Mouse (Mus musculus) limb, embryonic 14.5 days (tissue): ENCODE results near the gene Cep72. TPM values are rescaled to one million over a fixed set of nuclear protein-coding genes. Genes with fewer than 3 reads are reported as not detected.
"Not testable (repeated sequence)": the region's sequence is repeated elsewhere in the genome, so short reads cannot be mapped to it uniquely, and the experiment has no call there.

Experiments
- ATAC-seq: fragments of 200-750 bp; cut with Nextera tagmentation; 2 replicates; pipeline ENCODE4 v1.8.0; 2017; ENCODE audit warnings: low read depth, moderate number of reproducible peaks, moderate TSS enrichment; ENCODE audit not compliant: low FRiP score
- DNase-seq: peaks from one replicate; pipeline ENCODE4 v3.0.0-alpha.2; 2015; ENCODE audit warnings: low spot score
- H3K27ac ChIP-seq: fragments of 300-500 bp; sonication (generic); replicated peaks from 2 replicates; pipeline ENCODE4 v1.5.1; 2014; ENCODE audit warnings: low read depth, mild to moderate bottlenecking, low read length, moderate library complexity, mixed read lengths
- H3K27me3 ChIP-seq: fragments of 300-500 bp; sonication (generic); 2 replicates; pipeline ENCODE4 v1.6.1; 2014; ENCODE audit warnings: low read length, mixed read lengths; ENCODE audit not compliant: control insufficient read depth, insufficient read depth
- H3K36me3 ChIP-seq: fragments of 300-500 bp; sonication (generic); 2 replicates; pipeline ENCODE4 v1.6.1; 2014; ENCODE audit warnings: mild to moderate bottlenecking, low read length, moderate library complexity, mixed read lengths; ENCODE audit not compliant: control insufficient read depth, insufficient read depth
- H3K4me1 ChIP-seq: fragments of 300-500 bp; sonication (generic); 2 replicates; pipeline ENCODE4 v1.6.1; 2014; ENCODE audit warnings: antibody characterized with exemption, low read length, mixed read lengths; ENCODE audit not compliant: control insufficient read depth, insufficient read depth
- H3K4me2 ChIP-seq: fragments of 300-500 bp; sonication (generic); replicated peaks from 2 replicates; pipeline ENCODE4 v1.6.1; 2014; ENCODE audit warnings: low read depth, mild to moderate bottlenecking, low read length, moderate library complexity; ENCODE audit not compliant: severe bottlenecking
- H3K4me3 ChIP-seq: fragments of 300-500 bp; sonication (generic); replicated peaks from 2 replicates; pipeline ENCODE4 v1.5.1; 2014; ENCODE audit warnings: low read length
- H3K9ac ChIP-seq: fragments of 300-500 bp; sonication (generic); 2 replicates; pipeline ENCODE4 v1.6.1; 2014; ENCODE audit warnings: mild to moderate bottlenecking, low read depth, low read length, moderate library complexity; ENCODE audit not compliant: severe bottlenecking
- H3K9me3 ChIP-seq: fragments of 300-500 bp; sonication (generic); 2 replicates; pipeline ENCODE4 v1.6.1; 2016; ENCODE audit warnings: low read length; ENCODE audit not compliant: control insufficient read depth
- POLR2A ChIP-seq: fragments of 200-500 bp; IDR thresholded peaks from 2 replicates; pipeline ENCODE4 v1.8.0; 2012; ENCODE audit warnings: inconsistent platforms, mild to moderate bottlenecking, moderate library complexity, borderline replicate concordance; ENCODE audit not compliant: insufficient read depth, insufficient read length; ENCODE audit errors: extremely low read depth
- WGBS: fragments of 180-500 bp; shearing (Covaris S2); extraction: QIAGEN DNeasy Blood & Tissue Kit; methylation state at CpG from one replicate; pipeline ENCODE4 v1.1.7; 2014; 5-methylcytosine and 5-hydroxymethylcytosine counted together
- polyA plus RNA-seq, 2 experiments: library from polyadenylated mRNA; depleted of rRNA in 1 of 2; stranded (reverse) in 1 of 2; unstranded in 1 of 2; fragments of >200 nt; fragmentation: Nextera tagmentation in 1 of 2; extraction: Ambion mirVana in 1 of 2; gene quantifications; 2 replicates each; pipeline versions ENCODE4 v1.2.1 to v1.2.3; 2012 to 2014

Gene Cep72
- polyA plus RNA-seq, 2 experiments, result 11.2 to 13.6 TPM

DNA sequence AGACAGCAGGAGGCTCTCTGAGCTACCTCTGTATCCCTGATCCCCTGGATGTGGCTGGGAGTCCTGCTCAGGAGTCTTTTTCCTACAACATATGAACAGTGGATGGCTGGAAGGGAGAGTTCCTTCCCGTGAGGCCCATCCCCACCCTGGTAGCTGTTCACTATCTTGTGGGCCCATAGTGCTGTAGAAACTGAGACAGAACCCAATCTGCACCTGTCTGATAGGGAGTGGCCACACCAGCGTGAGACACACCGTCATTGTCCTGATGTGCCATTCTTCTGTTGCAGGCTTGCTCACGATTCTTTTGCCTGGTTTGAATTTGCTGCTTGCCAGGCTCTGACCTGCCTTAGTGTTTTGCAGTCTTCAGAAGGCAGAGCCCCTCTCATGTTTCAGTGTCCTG is 44.7 kb downstream of the Cep72 start:
- Histone ChIP-seq H3K9me3 (no peaks in the 10 kb centered on the region), H3K4me1 (no peaks in the 10 kb centered on the region), H3K36me3 (no peaks in the 10 kb centered on the region), H3K9ac (no peak overlapping the region), H3K4me2 (no peak overlapping the region), H3K27me3 (no peaks in the 10 kb centered on the region), H3K27ac (no peak overlapping the region), H3K4me3 (no peak overlapping the region)
- no peak for TF ChIP-seq POLR2A
- 66% methylated on average over 4 of the region's 4 CpGs for WGBS
- DNase-seq (no peak), ATAC-seq (no peak)

DNA sequence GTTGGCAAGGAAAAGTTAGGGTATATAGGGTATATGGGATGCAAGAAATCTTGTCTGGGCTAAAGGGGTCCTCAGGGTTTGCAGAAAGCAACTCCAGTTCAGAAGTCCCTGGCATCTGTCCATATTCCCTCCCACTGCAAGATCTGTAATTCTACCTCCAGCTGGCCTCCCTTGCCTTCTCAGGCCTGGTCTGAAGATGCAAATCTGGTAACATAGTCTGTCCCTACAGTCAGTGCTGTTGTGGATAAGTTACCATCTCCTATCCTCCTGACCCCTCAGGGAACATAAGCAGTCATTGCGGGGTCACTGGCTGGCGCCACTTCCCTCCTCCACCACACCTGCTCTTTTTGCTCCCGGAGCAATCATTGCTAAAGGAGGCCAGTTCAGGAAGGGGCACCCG is 46.2 kb downstream of the Cep72 start:
- no peaks in the 10 kb centered on the region for H3K4me1 ChIP-seq
- H3K9me3 ChIP-seq, result no peaks in the 10 kb centered on the region
- H3K27me3 ChIP-seq, result 0 out of 2 replicates have a peak, but pooled peaks cover 6% of the 10 kb centered on the region
- no peak for TF ChIP-seq POLR2A
- ATAC-seq (no peak), DNase-seq (no peak)
- H3K9ac ChIP-seq, result no peak overlapping the region
- H3K4me3 ChIP-seq, result no peak overlapping the region
- H3K4me2 ChIP-seq, result no peak overlapping the region
- WGBS, result 71% methylated on average over 4 of the region's 4 CpGs
- H3K27ac ChIP-seq, result no peak overlapping the region
- H3K36me3 ChIP-seq, result no peaks in the 10 kb centered on the region

DNA sequence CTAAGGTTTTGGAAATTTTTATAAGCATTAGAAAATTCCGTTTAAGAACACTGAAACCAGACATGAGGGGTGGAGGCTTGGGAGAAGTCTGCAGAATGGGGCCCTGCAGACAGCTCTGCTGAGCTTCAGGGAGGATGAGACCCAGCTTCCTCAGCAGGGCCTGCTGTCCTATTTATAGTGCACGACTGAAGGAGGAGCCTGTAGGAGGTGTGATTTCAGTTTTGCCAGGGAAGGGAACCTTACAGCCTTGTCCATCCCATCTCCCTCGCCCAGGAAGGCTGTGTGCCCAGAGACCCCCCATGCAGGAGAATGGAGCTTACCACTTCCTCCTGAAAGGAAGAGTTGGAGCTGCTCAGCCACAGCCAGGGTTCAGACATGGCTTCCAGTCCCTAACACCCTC is 51.4 kb downstream of the Cep72 start:
- H3K4me1 ChIP-seq, result peaks cover 9% of the 10 kb centered on the region
- WGBS, result 13% methylated on average over 3 of the region's 3 CpGs
- 0 out of 2 replicates have a peak, but pooled peaks cover 19% of the 10 kb centered on the region for H3K27me3 ChIP-seq
- TF ChIP-seq POLR2A, result no peak
- DNase-seq, result no peak
- H3K36me3 ChIP-seq, result no peaks in the 10 kb centered on the region
- no peak for ATAC-seq
- no peak overlapping the region for H3K27ac ChIP-seq
- H3K4me2 ChIP-seq, result peak overlapping the region; percentile 98
- H3K4me3 ChIP-seq, result peak overlapping the region; percentile 47
- no peak overlapping the region for H3K9ac ChIP-seq
- no peaks in the 10 kb centered on the region for H3K9me3 ChIP-seq

DNA sequence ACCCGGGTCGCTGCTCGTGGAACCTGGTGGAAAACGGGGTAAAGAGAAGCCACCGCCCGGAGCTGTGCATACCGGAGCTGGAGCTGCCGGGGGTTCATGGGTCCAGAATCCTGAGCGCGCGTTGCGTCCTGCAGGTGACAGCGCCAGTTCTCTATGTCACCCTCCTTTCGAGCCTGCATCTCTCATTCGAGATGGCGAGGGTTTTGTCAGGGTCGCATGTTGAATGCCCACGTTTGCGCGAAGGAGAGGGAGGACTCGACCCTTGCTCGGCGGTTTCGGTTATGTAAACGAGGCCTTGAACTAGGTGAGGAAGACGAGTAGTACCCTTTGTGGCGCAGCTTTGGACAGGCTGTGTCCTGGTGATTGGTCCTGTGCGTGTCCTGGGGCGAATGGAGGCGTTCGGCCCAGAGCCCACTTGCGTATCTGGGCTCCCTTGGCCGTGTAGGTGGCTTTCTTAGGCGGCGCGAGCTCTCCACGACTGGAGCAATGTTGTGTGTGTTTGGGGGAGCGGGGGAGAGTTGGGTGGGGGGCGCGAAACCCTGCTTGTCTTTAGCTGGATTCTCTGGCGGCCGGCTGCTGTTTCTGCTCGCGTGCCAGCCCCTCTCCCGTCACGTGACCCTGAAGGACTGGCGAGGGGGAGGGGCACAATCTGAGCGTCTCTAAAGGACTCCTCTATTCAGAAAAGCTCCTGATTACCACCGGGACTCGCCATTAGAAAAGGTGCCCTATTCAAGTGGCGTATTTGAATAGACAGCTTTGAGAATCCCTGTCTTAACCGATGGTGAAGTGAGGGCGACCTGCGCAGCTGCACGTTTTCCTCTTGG is 52.1 kb downstream of the Cep72 start:
- H3K27me3 ChIP-seq, result 0 out of 2 replicates have a peak, but pooled peaks cover 19% of the 10 kb centered on the region
- H3K36me3 ChIP-seq, result no peaks in the 10 kb centered on the region
- under 1% methylated on average over 54 of the region's 55 CpGs for WGBS
- ATAC-seq (peak; percentile 42; the same call in 1 of the 2 replicates), DNase-seq (no peak)
- no peaks in the 10 kb centered on the region for H3K9me3 ChIP-seq
- H3K4me2 ChIP-seq, result peak overlapping the region; percentile 98
- peaks cover 9% of the 10 kb centered on the region for H3K4me1 ChIP-seq
- no peak overlapping the region for H3K27ac ChIP-seq
- H3K4me3 ChIP-seq, result peak overlapping the region; percentile 47
- TF ChIP-seq POLR2A, result no peak
- peak overlapping the region; percentile 50; the same call in 1 of the 2 replicates for H3K9ac ChIP-seq

DNA sequence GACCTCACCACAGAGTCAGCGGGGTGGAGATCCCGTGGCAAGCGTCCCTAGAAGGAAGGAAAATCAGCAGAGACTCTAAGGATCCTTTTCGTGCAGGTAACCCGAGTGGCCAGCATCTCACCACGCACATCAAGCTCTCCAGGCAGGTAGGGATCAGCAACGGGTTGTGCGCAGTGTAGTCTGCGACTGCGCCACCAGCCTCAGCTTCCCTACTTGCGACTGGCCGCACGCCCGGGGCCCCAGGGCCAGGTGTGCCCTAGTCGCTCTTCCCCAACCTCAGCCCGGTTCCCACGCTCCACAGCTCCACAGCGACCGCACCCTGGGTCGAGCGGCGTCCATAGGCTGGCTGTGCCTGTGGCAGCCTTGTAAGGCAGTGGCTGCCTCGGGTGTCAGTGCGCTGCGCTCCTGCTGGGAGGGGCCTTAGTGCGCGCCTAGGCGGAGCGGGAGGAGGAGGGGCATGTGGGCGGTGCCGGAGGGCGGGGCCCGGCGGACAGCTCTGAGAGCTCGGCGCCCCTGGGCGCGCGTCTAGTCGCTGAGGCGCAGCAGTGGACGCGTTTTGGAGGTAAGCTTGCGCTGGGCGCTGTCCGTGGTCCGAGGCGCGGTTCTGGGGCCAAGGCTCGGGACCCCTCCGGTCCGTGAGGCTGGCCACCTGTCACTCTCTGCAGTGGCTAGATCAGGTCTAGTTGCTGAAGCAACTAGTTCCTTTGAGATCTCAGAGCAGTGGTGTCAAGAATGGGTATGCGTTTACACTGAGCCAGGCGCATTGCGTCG is 53.0 kb downstream of the Cep72 start, which contains the start of gene Tppp:
Gene Tppp, plus strand, starts transcription at position 460 of the 771 bp plus-strand sequence.
- H3K4me3 ChIP-seq, result peak within 1 kb of the TSS; percentile 47
- no peak for TF ChIP-seq POLR2A

DNA sequence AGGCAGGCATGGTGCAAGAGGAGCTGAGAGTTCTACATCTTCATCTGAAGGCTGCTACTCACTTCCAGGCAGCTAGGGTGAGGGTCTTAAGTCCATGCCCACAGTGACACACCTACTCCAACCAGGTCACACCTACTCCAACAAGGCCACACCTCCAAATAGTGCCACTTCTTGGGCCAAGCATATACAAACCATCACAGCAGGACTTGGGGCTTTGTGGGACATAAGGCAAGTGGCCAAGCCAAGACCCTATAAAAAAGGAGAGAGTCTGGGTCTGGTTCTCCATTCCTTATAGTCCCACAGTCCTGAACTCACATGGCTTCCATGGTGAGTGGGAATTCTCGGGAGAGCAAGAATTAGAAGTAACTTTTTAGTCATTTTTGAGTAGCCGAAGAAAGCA is 53.9 kb downstream of the Cep72 start:
- H3K36me3 ChIP-seq, ATAC-seq, H3K27ac ChIP-seq, H3K4me3 ChIP-seq, H3K4me1 ChIP-seq, H3K9ac ChIP-seq, DNase-seq, H3K9me3 ChIP-seq, H3K4me2 ChIP-seq: not testable (repeated sequence)
- H3K27me3 ChIP-seq, result 0 out of 2 replicates have a peak, but pooled peaks cover 19% of the 10 kb centered on the region
- 66% methylated on average over 2 of the region's 2 CpGs for WGBS

More for the DNA sequence above, 53.0 kb downstream of the Cep72 start, which contains the start of gene Tppp:
- 0 out of 2 replicates have a peak, but pooled peaks cover 19% of the 10 kb centered on the region for H3K27me3 ChIP-seq
- DNase-seq (peak; percentile 91), ATAC-seq (peak; percentile 95)
- no peak within 1 kb of the TSS for H3K27ac ChIP-seq
- no peaks in the 10 kb centered on the region for H3K9me3 ChIP-seq
- no peaks in the 10 kb centered on the region for H3K36me3 ChIP-seq
- WGBS, result 1% methylated on average over 56 of the region's 56 CpGs
- H3K9ac ChIP-seq, result peak within 1 kb of the TSS; percentile 50
- peak within 1 kb of the TSS; percentile 98 for H3K4me2 ChIP-seq
- peaks cover 9% of the 10 kb centered on the region for H3K4me1 ChIP-seq

DNA sequence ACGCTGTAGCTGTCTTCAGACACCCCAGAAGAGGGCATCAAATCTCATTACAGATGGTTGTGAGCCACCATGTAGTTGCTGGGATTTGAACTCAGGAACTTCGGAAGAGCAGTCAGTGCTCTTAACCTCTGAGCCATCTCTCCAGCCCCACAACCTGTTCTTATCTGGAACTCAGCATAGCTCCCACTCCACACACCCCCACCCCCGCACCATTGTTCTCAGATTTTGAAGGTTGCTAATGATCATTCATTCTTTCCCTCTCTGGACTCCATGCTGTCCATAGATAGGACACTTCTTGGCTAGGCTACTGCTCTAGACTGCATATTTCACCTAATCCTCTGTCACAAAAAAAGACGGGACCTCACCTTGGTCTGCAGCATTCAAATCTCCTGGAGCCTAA is 55.2 kb downstream of the Cep72 start:
- H3K36me3 ChIP-seq, DNase-seq, H3K4me1 ChIP-seq, ATAC-seq, H3K27ac ChIP-seq, H3K9ac ChIP-seq, H3K4me3 ChIP-seq, H3K9me3 ChIP-seq, H3K4me2 ChIP-seq: not testable (repeated sequence)
- WGBS, result 89% methylated on average over 4 of the region's 4 CpGs
- 0 out of 2 replicates have a peak, but pooled peaks cover 19% of the 10 kb centered on the region for H3K27me3 ChIP-seq
